Mouse (Mus musculus): ENCODE measurements around the gene Ddx52. TPM values are rescaled to one million over a fixed set of nuclear protein-coding genes. Genes with fewer than 3 reads are reported as not detected.

The Ddx52 gene
- polyA plus RNA-seq (2015; fragmentation: Nextera tagmentation; extraction: Ambion mirVana) = 16.0 and 18.0 TPM in 2 replicates

GRCm38 (mm10) chr11:83941950-83942840 is at the start of gene Ddx52:
Gene Ddx52, plus strand, starts transcription at chr11:83942062.

GRCm38 (mm10) chr11:83963991-83964921 is 22.4 kb downstream of the Ddx52 start, which contains the start of gene Synrg:
Gene Synrg, plus strand, starts transcription at chr11:83964428.

Other genes starting within 250 kb of the Ddx52 start
- gene Wfdc17, start 238.1 kb upstream of the Ddx52 start, polyA plus RNA-seq (2015; fragmentation: Nextera tagmentation; extraction: Ambion mirVana) = 4.1 and 5.1 TPM in 2 replicates
- not detected in 2 replicates for gene Wfdc18, start 233.0 kb upstream of the Ddx52 start, polyA plus RNA-seq (2015; fragmentation: Nextera tagmentation; extraction: Ambion mirVana)
- 1.1 TPM in 1 of 2 replicates, not detected in the other for gene Wfdc21, start 195.1 kb upstream of the Ddx52 start, polyA plus RNA-seq (2015; fragmentation: Nextera tagmentation; extraction: Ambion mirVana)
- 23.4 and 26.1 TPM in 2 replicates for gene Heatr6, start 188.4 kb upstream of the Ddx52 start, polyA plus RNA-seq (2015; fragmentation: Nextera tagmentation; extraction: Ambion mirVana)
- 0.89 and 0.95 TPM in 2 replicates for gene Hnf1b, start 92.0 kb upstream of the Ddx52 start, polyA plus RNA-seq (2015; fragmentation: Nextera tagmentation; extraction: Ambion mirVana)
- 13.0 and 13.8 TPM in 2 replicates for gene Synrg, start 22.4 kb downstream of the Ddx52 start, polyA plus RNA-seq (2015; fragmentation: Nextera tagmentation; extraction: Ambion mirVana)
- 8.1 and 8.4 TPM in 2 replicates for gene Dusp14, start 127.2 kb downstream of the Ddx52 start, polyA plus RNA-seq (2015; fragmentation: Nextera tagmentation; extraction: Ambion mirVana)
- 23.0 and 26.1 TPM in 2 replicates for gene Tada2a, start 187.5 kb downstream of the Ddx52 start, polyA plus RNA-seq (2015; fragmentation: Nextera tagmentation; extraction: Ambion mirVana)
- 18.4 and 19.4 TPM in 2 replicates for gene Acaca, start 187.6 kb downstream of the Ddx52 start, polyA plus RNA-seq (2015; fragmentation: Nextera tagmentation; extraction: Ambion mirVana)
- gene Gm11437, start 225.4 kb downstream of the Ddx52 start, polyA plus RNA-seq (2015; fragmentation: Nextera tagmentation; extraction: Ambion mirVana) = 0.31 TPM in 1 of 2 replicates, not detected in the other